Mouse (Mus musculus) induced T-regulatory cell, adult 2 months (primary cell): ENCODE data around the gene Mapkap1.
"Not testable (repeated sequence)": the region's sequence is repeated elsewhere in the genome, so short reads cannot be mapped to it uniquely, and the experiment has no call there.

Source experiments
- DNase-seq: peaks from one replicate; pipeline ENCODE4 v3.0.0-alpha.2; 2012; ENCODE audit warnings: low read depth

The Mapkap1 gene

GRCm38 (mm10) chr2:34432887-34433286 lies 26.3 kb downstream of the Mapkap1 start:
- not testable (repeated sequence) for DNase-seq

DNA sequence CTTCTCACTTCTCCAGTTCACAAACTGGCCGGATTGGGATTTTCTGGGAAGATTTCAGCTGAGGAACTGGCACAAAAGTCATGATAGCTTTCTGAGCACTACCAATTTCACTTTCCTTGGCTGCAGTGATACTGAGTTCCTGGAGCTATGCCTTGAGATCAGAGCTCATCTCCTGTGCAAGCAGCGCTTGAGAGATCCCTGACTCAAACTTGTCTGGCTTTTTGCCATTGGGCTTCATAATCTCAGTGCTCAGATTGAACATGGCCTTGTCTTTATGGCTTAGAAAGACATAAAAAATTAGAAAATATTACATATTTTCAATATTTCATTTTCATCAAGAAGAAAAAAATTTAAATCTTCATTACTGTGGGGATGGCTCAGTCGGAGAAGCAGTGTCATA lies 29.8 kb downstream of the Mapkap1 start:
- DNase-seq = no peak

- no peak for DNase-seq
Observed at GRCm38 (mm10) chr2:34448756-34449155, 42.2 kb downstream of the Mapkap1 start.

- DNase-seq = no peak
Observed at GRCm38 (mm10) chr2:34462490-34462889, 55.9 kb downstream of the Mapkap1 start.

DNA sequence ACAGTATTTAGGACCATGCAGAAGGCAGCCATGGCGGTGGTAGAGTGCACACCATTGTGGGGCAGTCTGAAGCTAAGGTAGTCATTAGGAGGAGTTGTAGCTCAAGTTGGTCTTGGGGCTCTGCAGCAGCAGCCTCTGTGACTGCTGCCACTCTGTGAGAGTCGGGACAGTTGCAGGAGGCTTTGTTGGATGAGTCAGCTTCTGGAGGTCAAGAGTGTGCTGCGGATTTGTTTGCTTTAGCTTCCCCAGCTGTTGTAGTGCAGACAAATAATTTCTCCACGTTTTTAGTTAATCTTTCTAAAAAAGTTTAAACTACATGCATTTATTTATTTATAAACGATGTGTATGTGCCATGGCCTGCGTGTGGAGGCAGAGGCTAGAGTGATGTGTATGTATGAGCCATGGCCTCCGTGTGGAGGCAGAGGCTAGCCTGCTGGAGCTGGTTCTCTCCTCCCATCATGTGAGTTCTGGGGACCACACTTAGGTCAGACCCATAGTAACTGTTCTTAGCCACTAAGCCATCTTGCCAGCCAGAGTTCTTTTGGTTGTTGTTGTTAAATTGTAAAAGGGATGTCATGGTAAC lies 62.1 kb downstream of the Mapkap1 start:
- no peak for DNase-seq

DNA sequence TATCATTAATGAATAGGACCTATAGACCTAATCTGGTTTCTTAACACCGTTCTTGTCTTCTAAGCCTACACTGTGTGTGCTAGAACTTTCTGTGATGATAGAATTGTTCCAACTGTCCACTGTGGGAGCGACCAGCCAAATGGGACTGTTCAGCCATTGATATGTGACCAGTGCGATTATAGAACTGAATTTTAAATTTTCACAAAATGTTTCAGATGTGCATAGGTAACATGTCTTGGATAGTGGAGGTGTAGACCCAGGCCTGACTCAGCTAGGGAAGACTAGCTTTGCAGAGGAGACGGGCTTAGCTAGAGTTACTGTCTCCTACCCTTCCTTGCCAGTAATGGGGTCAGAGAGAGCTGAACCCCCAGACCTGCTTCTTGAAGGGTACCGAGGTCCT lies 62.8 kb downstream of the Mapkap1 start:
- DNase-seq = no peak

GRCm38 (mm10) chr2:34473775-34474174 lies 67.2 kb downstream of the Mapkap1 start:
- DNase-seq = no peak

DNA sequence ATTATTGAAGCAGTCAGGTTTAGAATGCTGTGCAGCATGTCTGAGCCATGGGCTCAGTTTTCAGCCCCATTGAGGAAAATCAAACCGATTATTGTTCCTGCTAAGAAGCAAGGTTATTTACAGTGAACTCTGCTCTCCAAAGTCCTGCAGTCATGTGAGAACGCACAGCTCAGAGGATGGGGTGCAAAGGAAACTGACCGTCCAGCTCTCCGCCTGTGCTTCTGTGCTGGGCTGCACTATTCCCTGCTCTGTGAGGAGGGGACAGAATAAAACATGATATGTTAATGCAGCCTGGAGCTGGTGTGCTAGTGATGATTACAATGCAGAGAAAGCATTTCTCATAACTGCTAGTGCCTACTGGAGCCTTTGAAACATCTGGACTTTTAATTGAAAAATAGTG lies 74.8 kb downstream of the Mapkap1 start:
- no peak for DNase-seq

GRCm38 (mm10) chr2:34482102-34482501 lies 75.5 kb downstream of the Mapkap1 start:
- DNase-seq = no peak

- DNase-seq = no peak
Observed at GRCm38 (mm10) chr2:34482531-34482930, 76.0 kb downstream of the Mapkap1 start.

DNA sequence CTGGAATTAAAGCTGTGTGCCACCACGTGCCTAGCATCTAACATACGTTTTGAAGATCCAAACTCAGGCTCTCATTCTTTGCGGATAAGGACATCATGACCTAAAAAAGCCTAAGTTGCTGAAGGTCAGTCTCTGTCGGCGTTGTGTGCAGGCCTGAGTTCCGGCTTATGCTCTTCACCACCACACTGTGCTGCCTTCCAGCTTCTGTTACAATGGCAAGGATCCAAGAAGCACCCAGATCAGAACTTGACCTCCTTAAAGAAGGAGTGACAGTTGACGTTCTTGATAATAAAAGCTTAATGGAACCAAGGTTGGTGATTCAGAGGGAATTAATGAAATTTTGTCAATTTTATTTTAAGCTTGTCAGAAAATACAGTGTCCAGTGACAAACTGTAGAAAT lies 80.7 kb downstream of the Mapkap1 start:
- no peak for DNase-seq

- DNase-seq = no peak
Observed at GRCm38 (mm10) chr2:34503975-34504730, 97.6 kb downstream of the Mapkap1 start.

GRCm38 (mm10) chr2:34506162-34506561 lies 99.6 kb downstream of the Mapkap1 start:
- DNase-seq = not testable (repeated sequence)

- no peak for DNase-seq
Observed at GRCm38 (mm10) chr2:34509856-34510255, 103.3 kb downstream of the Mapkap1 start.

DNA sequence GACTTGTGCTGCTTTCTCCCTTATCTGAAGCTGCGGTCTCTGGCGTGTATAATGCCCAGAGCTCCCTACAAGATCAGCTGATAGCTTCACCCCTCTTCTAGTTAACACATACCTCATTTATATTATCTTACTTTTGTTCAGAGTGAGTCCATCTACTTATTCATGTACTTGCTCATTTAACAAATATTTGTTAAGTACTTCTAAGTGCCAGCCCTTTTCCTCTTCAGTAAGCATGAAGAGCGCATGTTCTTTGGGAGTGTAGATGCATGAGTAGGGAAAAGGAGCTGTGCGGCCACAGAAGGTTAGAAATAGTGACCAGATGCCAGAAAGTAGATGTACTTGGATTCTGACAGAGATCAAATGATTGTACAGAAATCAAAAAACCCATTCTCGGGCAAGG lies 108.7 kb downstream of the Mapkap1 start:
- DNase-seq = no peak

GRCm38 (mm10) chr2:34518083-34518482 lies 111.5 kb downstream of the Mapkap1 start:
- DNase-seq = no peak

- DNase-seq = no peak
Observed at GRCm38 (mm10) chr2:34518526-34518925, 112.0 kb downstream of the Mapkap1 start.

GRCm38 (mm10) chr2:34519525-34519924 lies 113.0 kb downstream of the Mapkap1 start:
- DNase-seq = peak; percentile 45

DNA sequence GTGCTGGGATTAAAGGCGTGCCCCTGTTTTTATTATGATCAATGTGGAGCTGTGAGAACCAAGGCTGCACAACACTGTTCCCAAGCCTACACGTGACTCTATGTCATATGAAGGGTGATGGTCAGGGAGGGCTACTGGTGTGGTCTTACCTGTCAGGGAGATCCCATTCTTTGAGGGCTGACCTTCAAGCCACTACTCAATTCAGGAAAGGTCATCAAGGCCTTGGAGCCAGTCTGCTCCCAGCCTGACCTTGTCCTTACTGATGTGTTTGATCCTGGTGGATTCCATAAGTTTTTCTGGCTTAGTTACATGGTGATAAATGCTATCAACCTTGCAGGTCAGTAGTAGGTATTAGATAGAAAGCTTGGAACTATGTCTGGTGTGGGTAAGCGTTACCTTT lies 114.8 kb downstream of the Mapkap1 start:
- no peak for DNase-seq

- no peak for DNase-seq
Observed at GRCm38 (mm10) chr2:34526527-34527371, 120.2 kb downstream of the Mapkap1 start.

GRCm38 (mm10) chr2:34528491-34528890 lies 121.9 kb downstream of the Mapkap1 start:
- no peak for DNase-seq

DNA sequence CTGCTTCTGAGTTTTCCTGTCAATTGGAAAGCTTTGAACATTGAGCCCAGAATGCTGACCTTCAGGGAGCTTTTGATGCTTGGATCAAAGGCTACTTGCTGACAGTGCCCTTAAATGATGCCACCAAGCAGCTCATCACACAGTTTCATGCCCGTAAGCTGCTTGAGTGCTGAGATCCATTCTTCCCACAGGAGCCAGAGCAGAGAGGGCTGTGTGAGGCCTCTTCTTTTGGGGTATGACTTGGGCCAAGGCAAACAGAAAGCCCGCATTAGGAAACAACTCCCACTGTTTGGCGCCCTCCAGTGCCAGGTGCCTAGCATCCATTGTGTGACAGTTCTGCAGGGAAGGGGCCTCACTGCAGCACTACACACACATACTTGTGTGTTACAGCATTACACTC lies 123.5 kb downstream of the Mapkap1 start:
- DNase-seq = no peak

GRCm38 (mm10) chr2:34531801-34532298 lies 125.3 kb downstream of the Mapkap1 start:
- no peak for DNase-seq
